Mouse (Mus musculus) heart, postnatal 0 days (tissue): ENCODE data around the gene Hoxb2. TPM values are rescaled to one million over a fixed set of nuclear protein-coding genes. Genes with fewer than 3 reads are reported as not detected.

Experiments used
- ATAC-seq: fragments of 200-750 bp; cut with Nextera tagmentation; 2 replicates; pipeline ENCODE4 v1.8.0; 2017; ENCODE audit warnings: low read depth, moderate number of reproducible peaks, moderate library complexity; ENCODE audit not compliant: insufficient read depth
- DNase-seq: peaks from one replicate; pipeline ENCODE4 v3.0.0-alpha.2; 2016; ENCODE audit warnings: low spot score
- H3K27ac ChIP-seq: fragments of 300-500 bp; sonication (generic); 2 replicates; pipeline ENCODE4 v1.5.1; 2014; ENCODE audit warnings: low read depth, mild to moderate bottlenecking
- H3K27me3 ChIP-seq: fragments of 300-500 bp; sonication (generic); 2 replicates; pipeline ENCODE4 v1.6.1; 2014; ENCODE audit warnings: low read length, mixed read lengths; ENCODE audit not compliant: control insufficient read depth, insufficient read depth
- H3K36me3 ChIP-seq: fragments of 300-500 bp; sonication (generic); replicated peaks from 2 replicates; pipeline ENCODE4 v1.6.1; 2014; ENCODE audit warnings: low read length, mixed read lengths; ENCODE audit not compliant: control insufficient read depth, insufficient read depth
- H3K4me1 ChIP-seq: fragments of 300-500 bp; sonication (generic); 2 replicates; pipeline ENCODE4 v1.6.1; 2014; ENCODE audit warnings: antibody characterized with exemption; ENCODE audit not compliant: control insufficient read depth, insufficient read depth
- H3K4me2 ChIP-seq: fragments of 300-500 bp; sonication (generic); 2 replicates; pipeline ENCODE4 v1.6.1; 2014; ENCODE audit warnings: low read depth, mild to moderate bottlenecking, low read length, moderate library complexity
- H3K4me3 ChIP-seq: fragments of 300-500 bp; sonication (generic); 2 replicates; pipeline ENCODE4 v1.5.1; 2014; ENCODE audit warnings: low read depth, low read length
- H3K9ac ChIP-seq: fragments of 300-500 bp; sonication (generic); replicated peaks from 2 replicates; pipeline ENCODE4 v1.6.1; 2014; ENCODE audit warnings: low read depth, low read length, mixed read lengths
- H3K9me3 ChIP-seq: fragments of 300-500 bp; sonication (generic); replicated peaks from 2 replicates; pipeline ENCODE4 v1.6.1; 2016; ENCODE audit warnings: low read length; ENCODE audit not compliant: control insufficient read depth
- CTCF ChIP-seq: IDR thresholded peaks from 2 replicates; pipeline ENCODE4 v1.5.1; 2016; ENCODE audit warnings: antibody characterized with exemption, control low read depth, low read depth
- EP300 ChIP-seq: IDR thresholded peaks from 2 replicates; pipeline ENCODE4 v1.6.1; 2016; ENCODE audit warnings: antibody characterized with exemption, low read depth
- WGBS: fragments of 180-500 bp; shearing (Covaris S2); extraction: QIAGEN DNeasy Blood & Tissue Kit; methylation state at CpG from one replicate; pipeline ENCODE4 v1.1.7; 2014; 5-methylcytosine and 5-hydroxymethylcytosine counted together
- polyA plus RNA-seq: library from polyadenylated mRNA; unstranded; fragments of >200 nt; fragmentation: Nextera tagmentation; extraction: Ambion mirVana; gene quantifications from 2 replicates; pipeline ENCODE4 v1.2.1, GENCODE M21; 2015
- total RNA-seq: library from RNA; depleted of rRNA; stranded (reverse); fragments of >200 nt; gene quantifications from 2 replicates; pipeline ENCODE4 v1.2.3, GENCODE M21; 2014; ENCODE audit warnings: low replicate concordance

Hoxb2 gene
- total and polyA plus RNA-seq, 2 experiments from 2014 or later = 0.97 to 3.2 TPM

DNA sequence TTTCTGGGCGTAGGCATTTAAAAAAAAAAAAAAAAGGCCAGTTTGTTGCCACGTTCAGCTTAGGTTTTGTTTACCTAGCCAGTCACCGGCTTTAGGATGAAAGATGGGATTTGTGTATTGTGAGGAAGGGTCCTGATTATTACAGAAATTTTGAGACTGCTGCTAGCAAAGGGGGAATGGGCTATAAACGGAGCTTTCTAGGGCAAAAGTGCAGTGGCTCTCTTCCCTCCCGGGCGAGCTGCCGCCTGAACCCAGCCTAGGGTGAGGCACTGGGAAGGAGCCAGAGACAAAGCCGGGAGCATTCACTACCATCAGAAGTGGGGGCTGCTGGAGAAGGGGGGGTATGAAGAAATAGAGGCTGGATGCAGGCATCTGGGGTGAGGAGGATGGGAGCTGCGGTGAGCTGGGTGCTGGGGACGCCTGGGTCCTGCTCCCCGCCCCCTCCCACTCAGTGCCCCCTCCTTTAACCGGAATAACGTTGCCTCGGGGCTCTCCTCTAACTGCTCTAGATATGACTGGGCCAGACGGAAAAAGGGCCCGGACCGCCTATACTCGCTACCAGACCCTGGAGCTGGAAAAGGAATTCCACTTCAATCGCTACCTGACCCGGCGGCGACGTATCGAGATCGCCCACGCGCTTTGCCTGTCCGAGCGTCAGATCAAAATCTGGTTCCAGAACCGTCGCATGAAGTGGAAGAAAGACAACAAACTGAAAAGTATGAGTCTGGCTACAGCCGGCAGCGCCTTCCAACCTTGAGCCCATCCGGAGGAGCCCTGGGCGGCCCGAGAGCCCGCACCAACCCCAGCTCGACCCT, 45.7 kb upstream of the Hoxb2 start:
- ATAC-seq = no peak
- TF ChIP-seq CTCF = no peak
- TF ChIP-seq EP300 = no peak
- no peak for DNase-seq
- H3K4me3 ChIP-seq = peak overlapping the region; percentile 23
- H3K36me3 ChIP-seq = no peaks in the 10 kb centered on the region
- H3K4me2 ChIP-seq = peak overlapping the region; percentile 41
- H3K9ac ChIP-seq = no peak overlapping the region
- H3K27me3 ChIP-seq = peaks cover 100% of the 10 kb centered on the region
- 4% methylated on average over 38 of the region's 38 CpGs for WGBS
- no peaks in the 10 kb centered on the region for H3K4me1 ChIP-seq
- H3K9me3 ChIP-seq = no peaks in the 10 kb centered on the region
- H3K27ac ChIP-seq = no peak overlapping the region

DNA sequence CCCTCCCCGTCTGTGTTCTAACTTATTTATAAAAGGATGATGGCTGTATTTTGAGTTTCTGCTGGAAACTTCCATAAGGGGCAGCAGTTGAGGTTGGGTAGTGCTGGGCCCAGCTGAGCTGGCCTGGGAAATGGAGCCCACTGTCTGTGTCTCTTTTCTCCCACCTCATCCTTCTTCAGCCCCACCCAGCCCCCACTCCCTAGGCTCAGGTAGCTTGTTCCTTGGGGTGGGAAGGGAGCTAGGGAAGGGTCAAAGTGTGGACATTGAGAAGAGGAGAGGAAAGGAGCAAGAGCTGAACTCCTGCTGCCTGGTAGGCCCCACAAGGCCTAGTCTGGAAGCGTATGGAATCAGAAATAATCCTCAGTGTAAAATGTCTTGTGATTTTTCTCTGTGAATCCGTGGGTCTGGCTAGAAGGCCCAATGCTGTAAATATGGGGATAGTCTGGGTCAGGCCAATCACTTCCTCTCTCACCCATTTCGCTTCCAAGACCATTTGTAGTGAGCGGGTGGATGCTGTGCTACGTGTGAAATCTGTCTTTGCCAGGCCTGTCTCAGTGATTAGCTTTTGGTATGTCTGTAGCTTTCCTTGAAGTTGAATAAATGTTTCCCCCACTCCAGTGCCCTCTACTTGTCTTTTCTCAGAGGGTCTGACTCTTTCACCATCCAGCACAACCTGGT, 44.7 kb upstream of the Hoxb2 start:
- Histone ChIP-seq H3K4me2 (no peak overlapping the region), H3K4me1 (no peaks in the 10 kb centered on the region), H3K36me3 (no peaks in the 10 kb centered on the region), H3K27me3 (peaks cover 100% of the 10 kb centered on the region), H3K27ac (no peak overlapping the region), H3K9me3 (no peaks in the 10 kb centered on the region), H3K9ac (no peak overlapping the region), H3K4me3 (no peak overlapping the region)
- ATAC-seq (no peak), DNase-seq (no peak)
- TF ChIP-seq CTCF = no peak
- TF ChIP-seq EP300 = no peak
- 60% methylated on average over 6 of the region's 6 CpGs for WGBS

GRCm38 (mm10) chr11:96306183-96306907, 44.0 kb upstream of the Hoxb2 start:
- Histone ChIP-seq H3K4me1 (no peaks in the 10 kb centered on the region), H3K27me3 (peaks cover 100% of the 10 kb centered on the region), H3K9me3 (no peaks in the 10 kb centered on the region), H3K9ac (no peak overlapping the region), H3K27ac (no peak overlapping the region), H3K36me3 (no peaks in the 10 kb centered on the region), H3K4me3 (no peak overlapping the region), H3K4me2 (no peak overlapping the region)
- DNase-seq (no peak), ATAC-seq (no peak)
- TF ChIP-seq EP300 = no peak
- TF ChIP-seq CTCF = no peak
- 32% methylated on average over 7 of the region's 7 CpGs for WGBS

DNA sequence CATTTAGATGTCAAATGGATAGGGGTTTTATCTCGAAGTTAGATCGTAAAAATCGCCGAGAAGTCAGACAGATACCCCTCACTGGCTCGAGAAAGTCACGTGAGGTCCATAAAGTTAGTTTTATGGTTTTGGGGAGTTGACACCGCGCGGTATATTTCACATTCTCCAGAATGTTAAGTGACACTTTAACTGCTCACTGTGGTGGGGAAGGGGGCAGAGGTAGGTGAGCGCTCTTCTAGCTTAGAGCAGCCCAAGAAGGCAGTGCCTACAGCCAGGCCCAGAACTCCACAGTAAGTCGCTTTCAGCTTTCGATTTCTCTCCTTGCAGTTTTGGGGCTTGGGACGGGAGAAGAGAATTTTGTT, 43.4 kb upstream of the Hoxb2 start:
- Histone ChIP-seq H3K9me3 (no peaks in the 10 kb centered on the region), H3K36me3 (no peaks in the 10 kb centered on the region), H3K4me3 (no peak overlapping the region), H3K27ac (no peak overlapping the region), H3K9ac (no peak overlapping the region), H3K27me3 (peaks cover 100% of the 10 kb centered on the region), H3K4me1 (no peaks in the 10 kb centered on the region), H3K4me2 (no peak overlapping the region)
- TF ChIP-seq EP300 = no peak
- TF ChIP-seq CTCF = no peak
- WGBS = 24% methylated on average over 13 of the region's 13 CpGs
- no peak for DNase-seq
- ATAC-seq = no peak

DNA sequence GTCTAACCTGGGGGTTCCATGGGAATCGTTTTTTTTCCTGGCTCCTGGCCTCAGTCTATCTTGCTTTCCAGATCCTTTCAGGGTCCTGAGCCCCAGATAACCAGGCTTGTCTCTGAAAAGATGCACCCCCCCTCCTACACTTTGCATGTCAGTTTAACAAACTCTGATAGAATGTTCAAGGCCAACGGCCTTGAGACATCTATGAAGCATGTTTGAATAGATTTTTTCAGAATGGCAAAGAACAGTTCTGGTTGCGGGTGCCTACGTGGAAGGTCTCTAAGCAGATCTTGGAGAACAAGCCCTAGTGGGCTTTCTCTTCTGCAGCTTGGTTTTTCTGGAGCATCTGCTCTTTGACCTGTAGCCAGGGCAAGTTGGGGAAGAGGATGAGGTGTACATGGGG, 41.6 kb upstream of the Hoxb2 start:
- WGBS = 26% methylated on average over 4 of the region's 4 CpGs
- H3K27me3 ChIP-seq = peaks cover 100% of the 10 kb centered on the region

More for the DNA sequence above, 41.6 kb upstream of the Hoxb2 start:
- ATAC-seq (no peak), DNase-seq (no peak)
- H3K4me2 ChIP-seq = no peak overlapping the region
- no peaks in the 10 kb centered on the region for H3K9me3 ChIP-seq
- H3K9ac ChIP-seq = no peak overlapping the region
- H3K36me3 ChIP-seq = no peaks in the 10 kb centered on the region
- no peak overlapping the region for H3K27ac ChIP-seq
- TF ChIP-seq CTCF (no peak), EP300 (no peak)
- H3K4me1 ChIP-seq = no peaks in the 10 kb centered on the region
- H3K4me3 ChIP-seq = no peak overlapping the region
